Comparison of ENCODE assay signal across 9 mouse cellular contexts in the genomic region with DNA sequence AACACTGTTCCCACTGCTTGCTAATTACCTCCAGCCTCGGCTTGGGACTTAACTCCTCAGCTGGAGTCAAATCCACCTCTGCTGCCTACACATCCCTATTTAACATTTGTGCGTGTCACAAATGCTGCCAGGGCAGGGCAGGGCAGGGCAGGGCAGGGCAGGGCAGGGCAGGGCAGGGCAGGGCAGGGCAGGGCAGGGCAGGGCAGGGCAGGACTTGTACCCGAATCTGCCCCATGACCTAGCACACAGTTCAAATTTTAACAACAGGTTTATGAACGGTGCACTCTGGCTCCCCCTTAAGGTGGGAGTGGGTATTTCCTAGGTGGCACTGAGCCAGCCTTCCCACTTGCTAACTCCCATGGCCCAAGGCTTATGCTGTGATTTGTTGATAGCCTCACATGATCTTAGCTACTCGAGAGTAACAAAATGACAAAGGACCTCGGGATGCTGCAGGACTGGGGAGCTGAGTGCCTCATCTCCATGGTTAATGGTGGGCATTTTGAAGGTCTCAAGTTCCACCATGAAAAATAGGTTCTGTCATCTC. TPM values are rescaled to one million over a fixed set of nuclear protein-coding genes. Genes with fewer than 3 reads are reported as not detected.
DNase-seq lines count a peak whose midpoint lies in the region; ATAC-seq lines count a peak whose summit lies in the region.
"Had no signal": no experiment of that assay in that cellular context is flagged by ENCODE, and none has a peak within 500 bp of the region (broad histone marks: within the 10 kb centered on the region; RNA-seq: fewer than 3 reads in every experiment).

No protein-coding gene starts in this region.

- peaks cover 26% of the 10 kb centered on the region for H3K4me1 ChIP-seq in midbrain, embryonic 10.5 days
- peaks cover 14% of the 10 kb centered on the region for H3K4me1 ChIP-seq in midbrain, embryonic 15.5 days
- H3K4me1 ChIP-seq in embryonic facial prominence, embryonic 14.5 days (ENCODE audit: control insufficient read depth, insufficient read depth, low read length), result no peaks in the 10 kb centered on the region
- H3K4me1 ChIP-seq: embryonic facial prominence, embryonic 12.5 days had no signal

- ATAC-seq in midbrain, embryonic 15.5 days (replicated peaks), result no peak
- ATAC-seq in embryonic facial prominence, embryonic 14.5 days (ENCODE audit: low read depth), result peak; percentile 74
- ATAC-seq in hematopoietic stem cell, adult 5-6 weeks (replicated peaks in 1 of 2; ENCODE audit: insufficient read depth in 1 of 2, low FRiP score in 2 of 2, low TSS enrichment in 1 of 2, low read depth in 1 of 2, poor library complexity in 2 of 2, severe bottlenecking in 2 of 2), result peak; percentile 56 to 63
- ATAC-seq in megakaryocyte-erythroid progenitor cell, adult 5-6 weeks (replicated peaks; ENCODE audit: low FRiP score, low TSS enrichment, poor library complexity, severe bottlenecking), result 0 out of 2 replicates have a peak, but pooled peaks have one; percentile 38

- H3K27me3 ChIP-seq in midbrain, embryonic 10.5 days (ENCODE audit: low read depth, poor library complexity, severe bottlenecking), result peaks cover 14% of the 10 kb centered on the region
- H3K27me3 ChIP-seq in midbrain, embryonic 15.5 days (replicated peaks), result peaks cover 14% of the 10 kb centered on the region
- H3K27me3 ChIP-seq in embryonic facial prominence, embryonic 14.5 days (replicated peaks; ENCODE audit: control insufficient read depth, insufficient read depth, low read length), result peaks cover 2% of the 10 kb centered on the region; the same call in 1 of the 2 replicates

- peaks cover 24% of the 10 kb centered on the region for H3K36me3 ChIP-seq in midbrain, embryonic 10.5 days
- H3K36me3 ChIP-seq in midbrain, embryonic 15.5 days (replicated peaks), result 0 out of 2 replicates have a peak, but pooled peaks cover 9% of the 10 kb centered on the region
- H3K36me3 ChIP-seq in embryonic facial prominence, embryonic 14.5 days (ENCODE audit: control insufficient read depth, insufficient read depth, low read length), result peaks cover 8% of the 10 kb centered on the region

- H3K4me2 ChIP-seq in midbrain, embryonic 15.5 days, result no peak overlapping the region
- no peak overlapping the region for H3K4me2 ChIP-seq in embryonic facial prominence, embryonic 14.5 days (ENCODE audit: low read depth, low read length)
- H3K4me2 ChIP-seq: embryonic facial prominence, embryonic 12.5 days had no signal

- no peak overlapping the region for H3K27ac ChIP-seq in midbrain, embryonic 10.5 days (replicated peaks)
- H3K27ac ChIP-seq in midbrain, embryonic 15.5 days, result no peak overlapping the region
- H3K27ac ChIP-seq in embryonic facial prominence, embryonic 14.5 days (replicated peaks; ENCODE audit: low read depth, low read length), result no peak overlapping the region
- H3K27ac ChIP-seq: embryonic facial prominence, embryonic 12.5 days had no signal

- DNase-seq in midbrain, embryonic 10.5 days (ENCODE audit: low spot score), result peak; percentile 66
- peak; percentile 61 for DNase-seq in adrenal gland, postnatal 25 days
- DNase-seq in embryonic facial prominence, embryonic 14.5 days (ENCODE audit: low spot score), result peak; percentile 49
- DNase-seq in layer of hippocampus, postnatal 25 days (ENCODE audit: extremely low spot score in 1 of 2, low spot score in 1 of 2), result peak; percentile 73 to 83
- DNase-seq in spleen, postnatal 10 days (ENCODE audit: low spot score in 2 of 2), result peak; percentile 41 to 67

- no peaks in the 10 kb centered on the region for H3K9me3 ChIP-seq in midbrain, embryonic 10.5 days (replicated peaks)
- no peaks in the 10 kb centered on the region for H3K9me3 ChIP-seq in midbrain, embryonic 15.5 days
- no peaks in the 10 kb centered on the region for H3K9me3 ChIP-seq in embryonic facial prominence, embryonic 14.5 days (ENCODE audit: control insufficient read depth, low read length)
- H3K9me3 ChIP-seq: embryonic facial prominence, embryonic 12.5 days had no signal

- 24% methylated on average over 6 of the region's 6 CpGs for WGBS in midbrain, embryonic 10.5 days
- 15% methylated on average over 6 of the region's 6 CpGs for WGBS in midbrain, embryonic 15.5 days
- 13% methylated on average over 6 of the region's 6 CpGs for WGBS in embryonic facial prominence, embryonic 14.5 days

- no peak overlapping the region for H3K9ac ChIP-seq in midbrain, embryonic 15.5 days
- no peak overlapping the region for H3K9ac ChIP-seq in embryonic facial prominence, embryonic 14.5 days (ENCODE audit: low read depth, low read length)
- H3K9ac ChIP-seq: embryonic facial prominence, embryonic 12.5 days had no signal

- no peak overlapping the region for H3K4me3 ChIP-seq in midbrain, embryonic 10.5 days
- H3K4me3 ChIP-seq in midbrain, embryonic 15.5 days, result no peak overlapping the region
- no peak overlapping the region for H3K4me3 ChIP-seq in embryonic facial prominence, embryonic 14.5 days (ENCODE audit: low read depth, low read length)
- H3K4me3 ChIP-seq: embryonic facial prominence, embryonic 12.5 days had no signal

RNA-seq across cellular contexts. Expression of gene Lrfn3, which starts 9.2 kb away (rescaled TPM):
- 5.4 and 6.2 TPM in 2 replicates for polyA plus RNA-seq in midbrain, embryonic 10.5 days (2016; fragmentation: Nextera tagmentation; extraction: Ambion mirVana)
- 16.3 and 17.9 TPM in 2 replicates for polyA plus RNA-seq in midbrain, embryonic 15.5 days (2015; fragmentation: Nextera tagmentation; extraction: Ambion mirVana)
- 16.6 and 19.4 TPM in 2 replicates for total RNA-seq in adrenal gland, postnatal 25 days (2021)
- polyA plus RNA-seq in embryonic facial prominence, embryonic 14.5 days (2014; fragmentation: Nextera tagmentation; extraction: Ambion mirVana), result 4.2 and 4.7 TPM in 2 replicates
- not detected in 2 replicates for total RNA-seq in hematopoietic stem cell, adult 5-6 weeks (2017)
- 10 to 100 TPM; 33.6 to 34.7 TPM for total RNA-seq in layer of hippocampus, postnatal 25 days (2021)
- not detected in 2 replicates for total RNA-seq in megakaryocyte-erythroid progenitor cell, adult 5-6 weeks (2014; fragmentation: Nextera tagmentation)
- not detected in 2 replicates for total RNA-seq in megakaryocyte-erythroid progenitor cell, adult 5-6 weeks (2017)

RNA-seq across cellular contexts. Expression of gene Sdhaf1, which starts 29.7 kb away (rescaled TPM):
- 19.3 and 22.5 TPM in 2 replicates for polyA plus RNA-seq in midbrain, embryonic 10.5 days (2016; fragmentation: Nextera tagmentation; extraction: Ambion mirVana)
- 16.7 and 17.1 TPM in 2 replicates for polyA plus RNA-seq in midbrain, embryonic 15.5 days (2015; fragmentation: Nextera tagmentation; extraction: Ambion mirVana)
- 13.1 and 14.1 TPM in 2 replicates for total RNA-seq in adrenal gland, postnatal 25 days (2021)
- 18.8 and 19.5 TPM in 2 replicates for polyA plus RNA-seq in embryonic facial prominence, embryonic 14.5 days (2014; fragmentation: Nextera tagmentation; extraction: Ambion mirVana)
- total RNA-seq in hematopoietic stem cell, adult 5-6 weeks (2017), result 8.3 and 11.9 TPM in 2 replicates
- total RNA-seq in layer of hippocampus, postnatal 25 days (2021), result 1 to 10 TPM; 7.8 to 7.9 TPM
- total RNA-seq in megakaryocyte-erythroid progenitor cell, adult 5-6 weeks (2014; fragmentation: Nextera tagmentation), result 7.3 and 9.2 TPM in 2 replicates
- total RNA-seq in megakaryocyte-erythroid progenitor cell, adult 5-6 weeks (2017), result 7.9 and 8.9 TPM in 2 replicates

RNA-seq across cellular contexts. Expression of gene E130208F15Rik, which starts 31.8 kb away (rescaled TPM):
- polyA plus RNA-seq in midbrain, embryonic 10.5 days (2016; fragmentation: Nextera tagmentation; extraction: Ambion mirVana), result 2.6 and 4.6 TPM in 2 replicates
- 0.23 and 2.0 TPM in 2 replicates for polyA plus RNA-seq in midbrain, embryonic 15.5 days (2015; fragmentation: Nextera tagmentation; extraction: Ambion mirVana)
- 1.5 and 2.0 TPM in 2 replicates for total RNA-seq in adrenal gland, postnatal 25 days (2021)
- polyA plus RNA-seq in embryonic facial prominence, embryonic 14.5 days (2014; fragmentation: Nextera tagmentation; extraction: Ambion mirVana), result not detected in 2 replicates
- total RNA-seq in hematopoietic stem cell, adult 5-6 weeks (2017), result 0.44 and 3.9 TPM in 2 replicates
- under 1 TPM; 0.15 to 0.75 TPM for total RNA-seq in layer of hippocampus, postnatal 25 days (2021)
- total RNA-seq in megakaryocyte-erythroid progenitor cell, adult 5-6 weeks (2014; fragmentation: Nextera tagmentation), result not detected in 2 replicates
- total RNA-seq in megakaryocyte-erythroid progenitor cell, adult 5-6 weeks (2017), result 3.4 TPM in 1 of 2 replicates, not detected in the other

RNA-seq across cellular contexts. Expression of gene Syne4, which starts 38.7 kb away (rescaled TPM):
- 13.7 and 14.8 TPM in 2 replicates for polyA plus RNA-seq in midbrain, embryonic 10.5 days (2016; fragmentation: Nextera tagmentation; extraction: Ambion mirVana)
- polyA plus RNA-seq in midbrain, embryonic 15.5 days (2015; fragmentation: Nextera tagmentation; extraction: Ambion mirVana), result 16.6 and 17.5 TPM in 2 replicates
- 29.0 and 41.3 TPM in 2 replicates for total RNA-seq in adrenal gland, postnatal 25 days (2021)
- 25.4 and 35.4 TPM in 2 replicates for polyA plus RNA-seq in embryonic facial prominence, embryonic 14.5 days (2014; fragmentation: Nextera tagmentation; extraction: Ambion mirVana)
- 2.2 and 2.8 TPM in 2 replicates for total RNA-seq in hematopoietic stem cell, adult 5-6 weeks (2017)
- 10 to 100 TPM in 1 of 2 experiments, 1 to 10 TPM in 1; 6.4 to 13.1 TPM for total RNA-seq in layer of hippocampus, postnatal 25 days (2021)
- 2.9 TPM in 1 of 2 replicates, not detected in the other for total RNA-seq in megakaryocyte-erythroid progenitor cell, adult 5-6 weeks (2014; fragmentation: Nextera tagmentation)
- total RNA-seq in megakaryocyte-erythroid progenitor cell, adult 5-6 weeks (2017), result not detected in 2 replicates

RNA-seq across cellular contexts. Expression of gene Alkbh6, which starts 44.8 kb away (rescaled TPM):
- polyA plus RNA-seq in midbrain, embryonic 10.5 days (2016; fragmentation: Nextera tagmentation; extraction: Ambion mirVana), result 95.4 and 96.9 TPM in 2 replicates
- polyA plus RNA-seq in midbrain, embryonic 15.5 days (2015; fragmentation: Nextera tagmentation; extraction: Ambion mirVana), result 134 and 135 TPM in 2 replicates
- total RNA-seq in adrenal gland, postnatal 25 days (2021), result 51.6 and 59.2 TPM in 2 replicates
- 69.4 and 72.3 TPM in 2 replicates for polyA plus RNA-seq in embryonic facial prominence, embryonic 14.5 days (2014; fragmentation: Nextera tagmentation; extraction: Ambion mirVana)
- total RNA-seq in hematopoietic stem cell, adult 5-6 weeks (2017), result 30.5 and 41.4 TPM in 2 replicates
- total RNA-seq in layer of hippocampus, postnatal 25 days (2021), result 10 to 100 TPM; 47.1 to 55.1 TPM
- 12.7 and 35.5 TPM in 2 replicates for total RNA-seq in megakaryocyte-erythroid progenitor cell, adult 5-6 weeks (2014; fragmentation: Nextera tagmentation)
- total RNA-seq in megakaryocyte-erythroid progenitor cell, adult 5-6 weeks (2017), result 26.5 and 28.8 TPM in 2 replicates

Comparison
In these comparisons a context has a peak if more than half of its experiments do, and no peak if none do; other contexts are left out.
1. RNA of gene Lrfn3, which starts 9.2 kb away (total RNA-seq): 33.6 to 34.7 TPM in layer of hippocampus, postnatal 25 days and 16.6 to 19.4 TPM in adrenal gland, postnatal 25 days; not detected in hematopoietic stem cell, adult 5-6 weeks and not detected in megakaryocyte-erythroid progenitor cell, adult 5-6 weeks; every median in the first group is over 10 times any median in the second.
2. Peak in every context shown above with its lines, with median percentiles within 50 percentile points of each other: DNase-seq.